Mouse (Mus musculus): ENCODE measurements around the gene Cend1.

Gene Cend1

DNA sequence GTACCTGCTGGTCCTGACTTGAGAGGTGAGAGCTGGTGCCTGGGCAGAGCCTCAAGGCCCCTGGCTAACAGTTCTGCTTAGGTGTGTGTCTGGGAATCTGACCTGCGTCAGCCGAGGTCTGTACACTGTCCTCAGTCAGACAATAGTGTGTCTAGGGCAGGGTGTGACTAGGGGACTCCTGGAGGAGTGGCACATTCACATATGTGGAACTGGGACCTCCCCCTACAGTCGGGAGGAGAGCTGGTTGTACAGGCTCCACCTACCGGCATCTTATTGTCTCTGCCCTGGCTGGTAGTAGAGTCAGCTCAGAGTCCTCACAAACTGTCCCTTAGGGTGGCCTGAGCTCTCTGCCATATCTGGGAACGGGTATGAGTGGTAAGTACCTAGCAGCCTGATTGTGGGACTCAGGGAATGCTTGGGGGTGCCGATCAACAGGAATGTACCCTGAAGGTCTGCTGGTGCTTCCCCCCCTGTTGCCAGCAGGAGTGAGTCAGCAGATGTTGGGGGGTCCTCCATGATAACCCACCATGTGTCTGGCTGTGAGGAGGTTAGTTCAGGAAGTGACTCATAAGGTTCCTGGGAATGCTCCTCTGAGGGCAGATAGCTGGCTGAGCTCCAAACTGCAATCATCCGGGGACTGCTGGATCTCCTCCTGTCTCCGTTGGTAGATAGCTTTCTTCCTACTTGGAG is 39.4 kb upstream of the Cend1 start:
- peak; percentile 85; the same call in 1 of the 2 replicates for TF ChIP-seq GATA4 (IDR thresholded peaks at IDR 0.05; ENCODE audit: insufficient replicate concordance, low read length)

DNA sequence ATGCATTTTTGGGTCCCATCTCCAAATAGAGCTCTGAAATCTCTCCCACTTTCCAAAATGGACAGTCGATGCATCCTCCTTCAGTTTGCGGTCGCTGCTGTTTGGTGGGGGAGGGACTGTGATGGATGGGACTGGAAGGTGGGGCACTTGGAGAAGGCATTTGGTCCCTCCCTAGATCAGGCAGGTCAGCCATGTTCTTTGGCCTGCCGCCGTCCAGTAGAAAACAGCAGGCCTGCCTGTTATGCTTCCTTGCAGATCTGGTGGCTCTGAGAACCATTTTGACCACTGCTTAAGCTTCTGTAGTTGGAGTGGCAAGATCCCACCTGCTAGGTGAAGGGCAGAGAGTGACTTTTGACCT is 38.9 kb upstream of the Cend1 start:
- no peak for TF ChIP-seq GATA4 (IDR thresholded peaks at IDR 0.05; ENCODE audit: insufficient replicate concordance, low read length)

DNA sequence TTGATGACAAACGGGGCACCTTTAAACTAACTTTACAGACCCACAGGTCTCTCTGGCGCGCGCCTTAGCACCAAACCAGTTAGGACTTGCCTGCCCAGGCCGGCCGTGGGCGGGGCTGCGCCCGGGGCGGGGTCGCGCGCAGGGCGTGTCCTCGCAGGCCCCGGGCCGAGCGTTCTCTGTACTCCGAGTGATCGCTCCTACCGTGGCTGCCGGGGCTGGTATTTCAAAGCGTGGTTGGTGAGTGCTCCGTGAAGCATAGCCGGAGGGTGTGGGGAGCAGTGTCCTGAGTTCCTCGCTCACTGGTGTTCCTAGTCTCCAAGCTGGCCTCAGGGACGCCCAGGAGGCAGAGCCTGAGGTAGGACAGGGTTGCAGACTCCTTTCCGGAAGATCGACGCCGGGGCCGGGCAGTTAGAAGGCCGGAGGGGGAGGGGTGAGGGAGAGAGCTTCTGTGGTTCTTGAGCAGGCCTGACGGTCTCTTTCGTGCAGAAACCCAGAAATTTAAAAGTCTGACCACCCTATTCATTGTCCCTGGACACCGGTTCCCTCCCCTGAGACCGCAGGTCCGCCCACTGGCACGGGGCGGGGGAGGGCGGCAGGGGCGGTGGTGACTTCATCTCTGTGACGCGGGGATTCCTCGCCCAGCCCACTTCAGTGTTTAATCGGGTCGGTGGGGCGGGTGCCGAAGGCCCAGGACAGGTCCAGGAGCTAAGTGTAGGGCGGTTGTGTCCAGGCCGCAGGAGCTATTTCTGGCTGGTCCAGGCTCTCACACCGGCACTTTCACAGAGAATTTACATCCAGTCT is 38.1 kb upstream of the Cend1 start, which contains the start of gene Cd151:
Gene Cd151 (plus strand): TSS at position 163 of the 801 bp plus-strand sequence.
- TF ChIP-seq GATA4 (IDR thresholded peaks at IDR 0.05; ENCODE audit: insufficient replicate concordance, low read length) = peak; percentile 4; the same call in 1 of the 2 replicates

DNA sequence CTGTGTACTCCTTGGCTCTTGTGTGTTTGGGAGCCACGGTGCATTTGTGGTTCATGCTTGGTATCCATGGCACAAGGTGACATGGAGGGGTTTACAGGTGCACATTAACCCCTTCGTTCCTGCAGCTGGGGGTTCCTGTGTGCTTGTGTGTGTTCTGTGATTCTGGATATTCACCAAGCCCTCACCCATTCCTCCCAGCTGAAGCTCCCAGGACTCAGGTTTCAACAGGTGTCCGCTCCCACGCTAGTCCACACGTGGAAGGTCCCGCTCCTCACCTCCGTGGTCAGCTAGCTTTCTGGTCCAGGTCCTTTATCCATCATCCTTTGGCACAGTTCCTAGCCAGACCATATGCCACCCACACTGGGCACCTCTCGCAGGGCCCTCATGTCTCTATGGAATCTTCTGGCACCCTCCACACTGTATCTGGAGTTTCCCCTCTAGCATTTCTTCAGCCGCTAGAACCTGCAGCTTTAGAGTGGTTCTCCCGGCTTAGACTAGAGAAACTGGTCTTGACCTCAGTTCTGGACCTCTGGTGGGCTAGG is 37.4 kb upstream of the Cend1 start:
- no peak for TF ChIP-seq GATA4 (IDR thresholded peaks at IDR 0.05; ENCODE audit: insufficient replicate concordance, low read length)

DNA sequence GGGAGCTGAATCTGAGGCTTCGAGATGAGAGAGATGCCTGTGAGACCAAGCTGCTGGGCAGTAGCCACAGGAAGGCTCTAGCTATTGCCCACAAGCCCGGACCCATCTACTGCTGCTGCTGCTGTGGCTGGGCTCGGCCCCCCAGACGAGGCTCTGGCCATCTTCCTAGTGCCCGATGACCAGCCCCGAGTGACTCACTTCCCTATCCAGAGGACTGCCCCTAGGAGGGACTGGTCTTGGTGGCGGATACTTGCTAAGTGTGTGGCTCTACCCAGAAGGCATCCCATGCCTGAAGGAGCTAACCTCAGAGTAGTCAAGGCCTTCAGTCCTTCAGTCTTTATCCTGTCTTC is 36.7 kb upstream of the Cend1 start:
- TF ChIP-seq GATA4 (IDR thresholded peaks at IDR 0.05; ENCODE audit: insufficient replicate concordance, low read length) = no peak

DNA sequence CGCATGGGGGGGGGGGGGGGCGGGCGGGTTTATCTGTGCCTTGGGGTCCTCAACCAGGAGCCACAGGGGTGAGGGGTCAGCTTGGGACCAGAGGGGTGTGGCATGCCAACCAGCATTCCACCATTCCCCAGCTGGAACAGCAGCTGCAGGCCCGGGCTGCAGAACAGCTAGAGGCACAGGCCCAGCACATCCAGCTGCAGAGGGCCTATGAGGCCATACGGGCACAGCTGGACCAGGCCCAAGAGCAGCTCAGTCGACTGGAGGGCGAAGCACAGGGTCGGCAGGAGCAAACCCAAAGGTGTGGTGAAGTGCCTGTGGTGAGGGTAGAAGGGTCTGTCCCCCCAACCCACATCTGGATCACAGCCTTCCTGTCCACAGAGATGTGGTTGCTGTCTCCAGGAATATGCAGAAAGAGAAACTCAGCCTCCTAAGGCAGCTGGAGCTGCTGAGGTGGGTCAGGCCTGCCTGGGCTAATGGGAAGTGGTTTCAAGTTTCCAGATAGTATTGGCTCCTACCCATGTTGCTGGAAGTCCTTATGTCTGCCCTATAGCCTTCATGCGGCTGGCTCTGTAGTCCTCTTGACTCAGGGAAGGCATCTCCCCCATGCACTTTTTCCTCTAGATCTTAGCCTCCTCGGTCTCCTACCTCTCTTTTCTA is 36.2 kb upstream of the Cend1 start:
- no peak for TF ChIP-seq GATA4 (IDR thresholded peaks at IDR 0.05; ENCODE audit: insufficient replicate concordance, low read length)

DNA sequence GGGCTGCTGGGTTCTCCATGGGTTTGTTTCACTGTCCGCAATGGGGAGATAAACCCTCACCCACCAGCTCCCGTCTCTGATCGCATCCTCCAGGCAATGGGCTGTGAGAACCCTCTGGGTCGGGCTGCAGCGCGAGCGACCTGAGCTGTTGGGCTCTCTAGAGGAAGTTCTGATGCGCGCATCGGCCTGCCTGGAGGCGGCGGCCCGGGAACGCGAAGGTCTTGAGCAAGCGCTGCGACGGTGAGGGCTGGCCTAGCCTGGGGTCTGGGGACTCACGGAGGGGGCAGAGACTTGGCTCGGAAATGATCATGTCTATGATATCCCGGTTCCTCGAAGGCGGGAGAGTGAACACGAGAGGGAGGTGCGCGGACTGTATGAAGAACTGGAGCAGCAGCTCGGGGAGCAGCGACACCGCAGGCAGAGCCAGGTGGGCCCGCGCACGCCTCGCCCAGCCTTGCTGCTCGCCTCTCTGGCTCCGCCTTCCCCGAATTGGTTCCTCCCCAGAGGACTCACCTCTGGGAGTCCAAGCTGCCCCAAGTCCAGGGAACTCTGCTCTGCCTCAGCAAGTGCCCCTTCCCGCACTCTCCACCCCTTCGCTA is 35.4 kb upstream of the Cend1 start:
- TF ChIP-seq GATA4 (IDR thresholded peaks at IDR 0.05; ENCODE audit: insufficient replicate concordance, low read length) = no peak

DNA sequence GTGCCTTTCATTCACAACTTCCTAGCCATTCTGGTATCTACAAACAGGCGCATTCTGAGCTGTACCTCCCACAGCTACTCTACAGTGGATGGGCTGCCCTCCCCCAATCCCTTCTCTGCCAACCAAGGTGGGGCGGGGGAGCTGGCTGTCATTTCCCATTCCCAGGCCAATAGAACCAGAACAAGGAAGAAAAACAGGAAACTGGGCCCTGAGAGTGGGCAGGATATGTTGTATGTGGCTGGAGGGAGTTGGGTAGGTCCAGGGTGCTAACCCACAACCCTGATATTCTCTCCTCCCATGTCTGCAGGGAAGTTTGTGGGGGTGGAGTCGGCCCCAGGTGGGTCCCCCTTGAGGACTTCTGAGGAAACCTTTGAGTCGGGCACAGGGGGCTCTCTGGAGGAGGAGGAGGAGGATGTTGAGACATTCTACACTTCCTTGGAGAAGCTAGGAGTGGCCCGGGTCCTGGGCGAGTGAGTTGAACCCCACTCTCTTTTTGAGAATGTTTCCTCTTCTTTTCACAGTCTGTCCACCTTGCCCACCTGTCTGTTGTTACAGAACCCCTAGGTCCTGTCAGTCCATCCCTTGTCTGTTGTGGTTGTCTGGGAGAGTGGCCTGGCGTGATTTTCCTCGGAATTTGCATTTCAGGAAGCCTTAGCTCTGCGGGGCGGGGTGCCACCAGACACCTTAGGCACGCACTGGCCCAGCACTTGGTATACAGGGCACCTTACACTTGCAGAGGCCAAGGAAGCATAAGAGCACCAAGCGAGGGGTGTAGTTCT is 34.7 kb upstream of the Cend1 start:
- no peak for TF ChIP-seq GATA4 (IDR thresholded peaks at IDR 0.05; ENCODE audit: insufficient replicate concordance, low read length)

DNA sequence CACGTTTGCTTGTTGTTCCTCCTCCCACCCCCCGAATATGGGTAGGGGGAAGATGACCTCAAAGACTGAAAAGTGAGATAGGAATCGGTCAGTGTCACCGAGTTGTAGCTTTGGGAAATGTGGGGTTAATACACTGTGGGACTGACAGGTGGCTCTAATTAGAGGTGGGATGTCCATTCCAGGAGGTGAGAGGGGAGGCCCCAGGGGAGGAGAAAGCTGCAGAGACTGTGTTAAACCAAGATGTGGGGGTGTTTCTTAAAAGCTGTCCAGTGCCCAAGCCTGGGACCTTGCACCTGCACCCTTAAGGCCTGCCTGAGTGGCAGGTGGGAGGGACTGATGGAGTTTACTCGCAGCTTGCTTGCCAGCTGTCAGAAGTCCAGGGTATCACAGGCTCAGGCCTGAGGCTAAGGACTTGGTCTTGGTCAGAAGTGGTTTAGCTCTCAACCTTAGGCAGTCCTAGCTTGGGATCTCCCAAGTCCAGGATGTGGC is 33.1 kb upstream of the Cend1 start:
- no peak for TF ChIP-seq GATA4 (IDR thresholded peaks at IDR 0.05; ENCODE audit: insufficient replicate concordance, low read length)

DNA sequence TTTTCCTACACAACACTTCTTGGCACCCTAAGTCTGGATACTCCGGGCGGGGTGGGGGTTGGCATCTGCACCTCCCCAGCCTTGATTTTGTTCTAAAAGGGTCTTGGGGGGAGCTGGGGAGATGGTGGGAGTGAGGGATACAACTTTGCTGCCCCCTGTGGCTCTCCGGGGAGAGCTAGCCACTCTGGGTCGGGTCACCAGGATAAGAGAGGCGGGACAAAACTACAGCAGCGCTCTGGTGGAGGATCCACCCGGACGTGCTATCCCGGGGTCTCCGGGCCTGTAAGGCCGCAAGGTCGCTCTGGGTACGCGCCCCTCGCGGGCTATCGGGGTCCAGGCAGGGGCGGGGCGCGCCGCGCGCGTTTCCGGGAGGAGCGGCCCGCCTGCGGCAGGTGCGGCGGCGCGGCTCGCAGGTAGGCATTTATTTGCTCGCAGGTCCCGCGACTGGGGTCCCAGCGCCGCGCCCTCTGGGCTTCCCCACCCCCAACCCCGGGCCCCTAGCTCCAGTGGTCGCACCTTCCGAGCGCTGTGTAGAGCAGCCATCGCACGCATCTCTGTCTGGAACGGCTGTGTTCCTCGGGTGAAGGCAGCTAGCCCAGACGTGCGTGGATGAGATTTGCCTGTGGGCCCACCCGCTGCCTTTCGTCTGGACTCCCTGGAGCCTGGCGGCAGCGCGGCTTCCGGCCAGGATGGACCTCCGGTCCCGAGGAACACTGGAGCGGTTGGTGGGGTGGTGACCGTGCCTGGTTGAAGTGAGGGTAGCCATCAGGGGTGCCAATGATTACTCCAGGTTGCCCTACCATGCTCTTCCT is 32.4 kb upstream of the Cend1 start:
- TF ChIP-seq GATA4 (IDR thresholded peaks at IDR 0.05; ENCODE audit: insufficient replicate concordance, low read length) = no peak

DNA sequence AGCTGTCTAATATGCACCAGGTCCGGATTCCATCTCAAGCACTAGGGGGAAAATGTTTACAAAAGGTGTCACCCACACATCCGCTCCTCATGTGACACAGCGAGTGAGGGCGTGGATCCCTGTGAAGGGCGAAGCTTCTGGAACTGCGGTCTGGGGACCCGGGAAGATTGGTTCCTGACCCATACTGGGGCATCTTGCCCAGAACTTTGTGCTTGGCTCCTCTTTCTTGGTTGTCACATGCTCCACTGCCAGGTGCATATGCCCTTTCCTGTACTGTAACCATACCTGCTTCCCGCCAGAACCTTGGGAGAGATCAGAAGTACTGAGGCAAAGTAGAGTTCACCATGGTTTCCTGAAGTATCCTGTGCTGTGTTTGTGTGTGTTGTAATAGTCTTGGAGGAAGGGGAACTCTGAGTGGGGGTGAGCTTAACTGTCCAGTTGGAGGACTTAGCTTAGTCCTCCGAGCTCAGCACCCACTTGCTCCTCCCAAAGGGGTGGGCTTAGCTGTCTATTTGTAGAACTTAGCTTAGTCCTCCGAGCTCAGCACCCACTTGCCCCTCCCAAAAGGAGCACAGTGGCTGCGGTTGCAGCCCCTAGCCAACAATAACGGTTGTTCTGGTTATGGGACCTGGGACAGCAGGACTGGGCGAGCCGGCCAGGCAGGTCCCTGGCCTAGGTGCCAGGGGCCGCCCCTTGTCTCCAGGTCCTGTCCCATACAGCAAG is 31.3 kb upstream of the Cend1 start, which contains the start of gene Cracr2b:
Gene Cracr2b (plus strand): TSS at position 704 of the 723 bp plus-strand sequence.
- TF ChIP-seq GATA4 (IDR thresholded peaks at IDR 0.05; ENCODE audit: insufficient replicate concordance, low read length) = no peak

DNA sequence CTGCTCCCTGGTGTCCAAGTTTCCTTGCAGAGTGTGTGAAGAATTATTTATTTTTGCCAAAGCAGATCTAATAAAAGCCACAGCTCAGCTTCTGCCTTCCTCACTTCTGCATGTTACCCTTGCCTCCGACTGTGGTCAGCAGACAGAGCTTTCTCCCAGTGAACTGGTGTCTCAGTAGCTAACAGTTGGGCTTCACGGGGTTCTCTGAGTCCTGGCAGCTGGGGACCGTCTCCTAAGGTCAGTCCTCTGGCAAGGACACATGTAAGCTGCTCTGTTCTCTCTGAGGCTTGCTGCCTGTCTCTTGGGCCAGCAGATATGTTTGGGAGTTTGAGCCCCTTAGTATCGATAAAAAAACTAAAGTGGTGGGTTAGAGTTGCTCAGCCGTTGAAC is 30.7 kb upstream of the Cend1 start:
- TF ChIP-seq GATA4 (IDR thresholded peaks at IDR 0.05; ENCODE audit: insufficient replicate concordance, low read length) = no peak

DNA sequence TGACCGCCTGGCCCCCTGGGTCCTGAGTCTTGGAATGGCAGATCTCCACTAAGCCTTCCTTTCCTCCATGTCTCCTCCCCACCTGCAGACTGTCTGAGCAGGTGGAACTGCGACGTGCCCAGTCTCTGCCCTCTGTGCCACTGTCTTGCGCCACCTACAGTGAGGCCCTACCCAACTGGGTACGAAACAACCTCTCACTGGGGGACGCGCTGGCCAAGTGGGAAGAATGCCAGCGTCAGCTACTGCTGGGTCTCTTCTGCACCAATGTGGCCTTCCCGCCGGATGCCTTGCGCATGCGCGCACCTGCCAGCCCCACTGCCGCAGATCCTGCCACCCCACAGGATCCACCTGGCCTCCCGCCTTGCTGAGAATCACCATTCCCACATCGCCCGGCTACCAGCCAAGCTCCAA is 30.0 kb upstream of the Cend1 start:
- TF ChIP-seq GATA4 (IDR thresholded peaks at IDR 0.05; ENCODE audit: insufficient replicate concordance, low read length) = no peak
